Mouse (Mus musculus) liver, postnatal 0 days (tissue): ENCODE results near the gene Fam71e2.

Experiments used
- CTCF ChIP-seq: sonication (generic); IDR thresholded peaks from 2 replicates; pipeline ENCODE4 v1.5.1; 2016; ENCODE audit warnings: antibody characterized with exemption, low read depth
- EP300 ChIP-seq: IDR thresholded peaks from 2 replicates; pipeline ENCODE4 v1.6.1; 2016; ENCODE audit warnings: antibody characterized with exemption, low read depth, mild to moderate bottlenecking

- TF ChIP-seq CTCF = no peak
- TF ChIP-seq EP300 = peak; percentile 95
These were observed 23.8 kb downstream of the Fam71e2 start for GRCm38 (mm10) chr7:4747156-4747899.
